Mouse (Mus musculus) thymus, adult 2 months (tissue): ENCODE results near the gene Homer2.

Experiments used
- CTCF ChIP-seq: fragments of 200-500 bp; IDR thresholded peaks from 2 replicates; pipeline ENCODE4 v1.5.1; 2012; ENCODE audit warnings: mild to moderate bottlenecking, control low read depth, low read length, moderate library complexity, borderline replicate concordance; ENCODE audit not compliant: control insufficient read depth, poor library complexity, insufficient read depth; ENCODE audit errors: extremely low read depth
- POLR2A ChIP-seq: fragments of 200-500 bp; IDR thresholded peaks from 2 replicates; pipeline ENCODE4 v1.6.1; 2012; ENCODE audit warnings: mild to moderate bottlenecking, low read length, control low read depth, moderate library complexity; ENCODE audit not compliant: control insufficient read depth, poor library complexity, insufficient read depth; ENCODE audit errors: extremely low read depth

DNA sequence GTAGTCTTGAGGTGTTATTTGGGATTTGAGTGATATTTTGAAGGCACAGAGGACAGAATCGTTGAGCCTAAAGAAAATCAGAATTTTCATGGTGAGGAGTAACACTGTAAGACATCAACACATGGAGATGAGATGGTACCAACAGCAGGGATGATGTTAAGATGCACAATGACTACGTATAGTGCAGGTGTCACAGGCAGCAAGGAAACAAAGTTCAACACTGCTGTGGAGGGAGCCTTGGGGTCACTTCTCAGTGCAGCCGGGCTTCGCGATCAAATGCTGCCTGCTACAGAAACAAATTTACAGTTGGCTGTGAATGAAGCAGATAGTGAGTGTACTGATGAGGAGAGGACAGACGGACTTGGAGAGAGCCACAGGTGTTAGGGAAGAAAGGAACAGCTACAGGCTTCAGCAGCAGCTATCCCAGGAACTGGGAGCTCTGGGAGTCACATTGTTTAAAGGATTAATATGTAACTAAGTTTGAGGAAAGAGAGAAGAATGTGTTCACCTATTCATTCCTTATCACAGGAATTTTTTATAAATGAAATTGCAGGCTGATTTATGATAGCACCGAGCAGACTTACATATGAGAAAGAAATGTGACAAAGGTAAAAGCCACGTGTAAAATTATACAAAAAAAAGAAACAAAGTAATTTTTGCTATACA is 31.5 kb upstream of the Homer2 start:
- TF ChIP-seq CTCF (no peak), POLR2A (no peak)
